Mouse (Mus musculus): Measurements from ENCODE around the gene Podn. TPM values are rescaled to one million over a fixed set of nuclear protein-coding genes. Genes with fewer than 3 reads are reported as not detected.

Podn gene
- polyA plus RNA-seq, 1 experiment from 2014 or later: 0.79 TPM

- 51% methylated on average over 4 of the region's 4 CpGs for WGBS
- no peaks in the 10 kb centered on the region for H3K36me3 ChIP-seq
- H3K27me3 ChIP-seq: no peaks in the 10 kb centered on the region
- H3K4me2 ChIP-seq (replicated peaks): no peak overlapping the region
- no peak overlapping the region for H3K9ac ChIP-seq
- no peak overlapping the region for H3K27ac ChIP-seq
- ATAC-seq (ENCODE audit: insufficient number of reproducible peaks, insufficient read depth, low FRiP score, low TSS enrichment): no peak
- H3K9me3 ChIP-seq: no peaks in the 10 kb centered on the region
- H3K4me1 ChIP-seq: 0 out of 2 replicates have a peak, but pooled peaks cover 2% of the 10 kb centered on the region
- no peak overlapping the region for H3K4me3 ChIP-seq
These were observed 118.7 kb downstream of the Podn start for GRCm38 (mm10) chr4:107977593-107977992.

- Histone ChIP-seq H3K4me3 (no peak overlapping the region), H3K36me3 (no peaks in the 10 kb centered on the region), H3K27ac (no peak overlapping the region), H3K9ac (no peak overlapping the region), H3K27me3 (no peaks in the 10 kb centered on the region), H3K4me2 (replicated peaks) (no peak overlapping the region), H3K4me1 (0 out of 2 replicates have a peak, but pooled peaks cover 2% of the 10 kb centered on the region), H3K9me3 (no peaks in the 10 kb centered on the region)
- ATAC-seq (ENCODE audit: insufficient number of reproducible peaks, insufficient read depth, low FRiP score, low TSS enrichment): no peak
- WGBS: 71% methylated on average over 7 of the region's 7 CpGs
These were observed 121.2 kb downstream of the Podn start for GRCm38 (mm10) chr4:107975004-107975403.

- WGBS: 69% methylated on average over 11 of the region's 11 CpGs
These were observed 121.7 kb downstream of the Podn start for GRCm38 (mm10) chr4:107974527-107974926.

GRCm38 (mm10) chr4:107971162-107971561 is 125.1 kb downstream of the Podn start:
- no peaks in the 10 kb centered on the region; the same call in 1 of the 2 replicates for H3K27me3 ChIP-seq
- no peak overlapping the region for H3K27ac ChIP-seq
- no peak overlapping the region for H3K4me3 ChIP-seq
- H3K36me3 ChIP-seq: no peaks in the 10 kb centered on the region
- H3K9me3 ChIP-seq: no peaks in the 10 kb centered on the region
- H3K4me2 ChIP-seq (replicated peaks): no peak overlapping the region
- 0 out of 2 replicates have a peak, but pooled peaks cover 3% of the 10 kb centered on the region for H3K4me1 ChIP-seq
- 94% methylated on average over 1 of the region's 1 CpGs for WGBS
- no peak overlapping the region for H3K9ac ChIP-seq
- ATAC-seq (ENCODE audit: insufficient number of reproducible peaks, insufficient read depth, low FRiP score, low TSS enrichment): no peak

More at GRCm38 (mm10) chr4:107974527-107974926, 121.7 kb downstream of the Podn start:
- no peaks in the 10 kb centered on the region for H3K36me3 ChIP-seq
- no peak overlapping the region for H3K27ac ChIP-seq
- ATAC-seq (ENCODE audit: insufficient number of reproducible peaks, insufficient read depth, low FRiP score, low TSS enrichment): no peak
- H3K4me1 ChIP-seq: 0 out of 2 replicates have a peak, but pooled peaks cover 5% of the 10 kb centered on the region
- H3K9me3 ChIP-seq: no peaks in the 10 kb centered on the region
- no peak overlapping the region for H3K4me2 ChIP-seq (replicated peaks)
- no peak overlapping the region for H3K4me3 ChIP-seq
- H3K9ac ChIP-seq: no peak overlapping the region
- H3K27me3 ChIP-seq: no peaks in the 10 kb centered on the region

- Histone ChIP-seq H3K36me3 (no peaks in the 10 kb centered on the region), H3K9ac (no peak overlapping the region), H3K27ac (no peak overlapping the region), H3K4me1 (0 out of 2 replicates have a peak, but pooled peaks cover 3% of the 10 kb centered on the region), H3K27me3 (no peaks in the 10 kb centered on the region; the same call in 1 of the 2 replicates), H3K4me3 (no peak overlapping the region), H3K9me3 (no peaks in the 10 kb centered on the region), H3K4me2 (replicated peaks) (no peak overlapping the region)
- no peak for ATAC-seq (ENCODE audit: insufficient number of reproducible peaks, insufficient read depth, low FRiP score, low TSS enrichment)
These were observed 126.5 kb downstream of the Podn start for GRCm38 (mm10) chr4:107969781-107970180.

GRCm38 (mm10) chr4:107967966-107968682 is 128.1 kb downstream of the Podn start, which contains the start of gene Slc1a7:
Gene Slc1a7, plus strand, starts transcription at chr4:107968332.
- no peak within 1 kb of the TSS for H3K9ac ChIP-seq
- H3K27me3 ChIP-seq: no peaks in the 10 kb centered on the region; the same call in 1 of the 2 replicates
- no peak within 1 kb of the TSS for H3K4me2 ChIP-seq (replicated peaks)
- no peak for ATAC-seq (ENCODE audit: insufficient number of reproducible peaks, insufficient read depth, low FRiP score, low TSS enrichment)
- H3K4me1 ChIP-seq: 0 out of 2 replicates have a peak, but pooled peaks cover 3% of the 10 kb centered on the region
- WGBS: 76% methylated on average over 16 of the region's 16 CpGs
- no peaks in the 10 kb centered on the region for H3K9me3 ChIP-seq
- no peaks in the 10 kb centered on the region for H3K36me3 ChIP-seq
- no peak within 1 kb of the TSS for H3K27ac ChIP-seq
- no peak within 1 kb of the TSS for H3K4me3 ChIP-seq

- Histone ChIP-seq H3K36me3 (no peaks in the 10 kb centered on the region), H3K4me3 (no peak overlapping the region), H3K4me2 (replicated peaks) (no peak overlapping the region), H3K27me3 (no peaks in the 10 kb centered on the region; the same call in 1 of the 2 replicates), H3K9me3 (no peaks in the 10 kb centered on the region), H3K4me1 (peaks cover 17% of the 10 kb centered on the region), H3K9ac (no peak overlapping the region), H3K27ac (no peak overlapping the region)
- 59% methylated on average over 5 of the region's 5 CpGs for WGBS
- ATAC-seq (ENCODE audit: insufficient number of reproducible peaks, insufficient read depth, low FRiP score, low TSS enrichment): no peak
These were observed 129.7 kb downstream of the Podn start for GRCm38 (mm10) chr4:107966416-107967109.

Small RNAs within 50 kb of the gene (microRNA-seq; reads per million reads assigned to microRNA genes)
- not detected for gene Mir6397

Other genes starting within 250 kb of the Podn start
- 217 and 223 TPM in 2 replicates for gene Magoh, start 216.7 kb downstream of the Podn start, polyA plus RNA-seq (2016; fragmentation: Nextera tagmentation; extraction: Ambion mirVana)
- gene 0610037L13Rik, start 206.6 kb downstream of the Podn start, polyA plus RNA-seq (2016; fragmentation: Nextera tagmentation; extraction: Ambion mirVana): 126 and 132 TPM in 2 replicates
- gene Cpt2, start 172.8 kb downstream of the Podn start, polyA plus RNA-seq (2016; fragmentation: Nextera tagmentation; extraction: Ambion mirVana): 26.1 and 31.1 TPM in 2 replicates
- gene Slc1a7, start 128.1 kb downstream of the Podn start, polyA plus RNA-seq (2016; fragmentation: Nextera tagmentation; extraction: Ambion mirVana): not detected in 2 replicates
- 156 and 162 TPM in 2 replicates for gene Scp2, start 48.6 kb upstream of the Podn start, polyA plus RNA-seq (2016; fragmentation: Nextera tagmentation; extraction: Ambion mirVana)
- 35.2 and 35.7 TPM in 2 replicates for gene Echdc2, start 69.0 kb upstream of the Podn start, polyA plus RNA-seq (2016; fragmentation: Nextera tagmentation; extraction: Ambion mirVana)
- gene Zyg11a, start 121.6 kb upstream of the Podn start, polyA plus RNA-seq (2016; fragmentation: Nextera tagmentation; extraction: Ambion mirVana): 0.22 TPM in 1 of 2 replicates, not detected in the other
- gene Zyg11b, start 204.7 kb upstream of the Podn start, polyA plus RNA-seq (2016; fragmentation: Nextera tagmentation; extraction: Ambion mirVana): 18.4 and 20.5 TPM in 2 replicates
- gene Coa7, start 231.7 kb upstream of the Podn start, polyA plus RNA-seq (2016; fragmentation: Nextera tagmentation; extraction: Ambion mirVana): 55.6 and 58.0 TPM in 2 replicates

Data from embryonic facial prominence, embryonic 12.5 days (tissue).